In genomic region chr10:78661198-78661597, GRCm38 (mm10) we compare ENCODE assay signal across 20 mouse cellular contexts. TPM values are rescaled to one million over a fixed set of nuclear protein-coding genes. Genes with fewer than 3 reads are reported as not detected.
DNase-seq lines count a peak whose midpoint lies in the region; ATAC-seq and TF ChIP-seq lines count a peak whose summit lies in the region.
"Had no signal": no experiment of that assay in that cellular context is flagged by ENCODE, and none has a peak within 500 bp of the region (broad histone marks: within the 10 kb centered on the region; RNA-seq: fewer than 3 reads in every experiment).

No protein-coding gene starts in this region.

- H3K4me2 ChIP-seq in lung, embryonic 16.5 days (ENCODE audit: low read depth, low read length): no peak overlapping the region
- no peak overlapping the region for H3K4me2 ChIP-seq in lung, postnatal 0 days (replicated peaks; ENCODE audit: low read depth, low read length)

- TF ChIP-seq POLR2A in lung, adult 2 months (IDR thresholded peaks at IDR 0.05; ENCODE audit: borderline replicate concordance, extremely low read depth, low read depth, low read length): no peak

- H3K27me3 ChIP-seq in lung, embryonic 16.5 days (ENCODE audit: control insufficient read depth, insufficient read depth, low read depth, low read length): no peaks in the 10 kb centered on the region
- H3K27me3 ChIP-seq in lung, postnatal 0 days (replicated peaks; ENCODE audit: insufficient read depth, low read length): no peaks in the 10 kb centered on the region
- H3K27me3 ChIP-seq: Patski had no signal

- no peak for TF ChIP-seq EP300 in lung, postnatal 0 days (IDR thresholded peaks at IDR 0.05)

- peak; percentile 49; the same call in 1 of the 2 replicates for ATAC-seq in lung, embryonic 16.5 days (ENCODE audit: low read depth)
- ATAC-seq in lung, postnatal 0 days: peak; percentile 69
- ATAC-seq: activated CD4-positive, CD25-positive, alpha-beta regulatory T cell, adult 4 months; CD4-positive, CD25-positive, alpha-beta regulatory T cell, adult 4 months; Patski had no signal

- H3K4me1 ChIP-seq in lung, embryonic 16.5 days (replicated peaks; ENCODE audit: control insufficient read depth, insufficient read depth, low read length): no peaks in the 10 kb centered on the region
- no peaks in the 10 kb centered on the region for H3K4me1 ChIP-seq in lung, adult 2 months (ENCODE audit: control insufficient read depth, insufficient read depth, low read length)
- no peaks in the 10 kb centered on the region for H3K4me1 ChIP-seq in lung, postnatal 0 days (ENCODE audit: insufficient read depth, low read depth, low read length)

- 60% methylated on average over 1 of the region's 1 CpGs for WGBS in lung, embryonic 16.5 days
- 53% methylated on average over 1 of the region's 1 CpGs for WGBS in lung, adult 2 months
- 50% methylated on average over 1 of the region's 1 CpGs for WGBS in lung, postnatal 0 days

- H3K9me3 ChIP-seq in lung, embryonic 16.5 days (ENCODE audit: control insufficient read depth, low read length): no peaks in the 10 kb centered on the region
- H3K9me3 ChIP-seq in lung, postnatal 0 days (ENCODE audit: low read length): no peaks in the 10 kb centered on the region
- H3K9me3 ChIP-seq: G1E had no signal

- no peak for TF ChIP-seq CTCF in lung, adult 2 months (IDR thresholded peaks at IDR 0.05; ENCODE audit: insufficient read depth, low read length)
- TF ChIP-seq CTCF in lung, postnatal 0 days (IDR thresholded peaks at IDR 0.05): no peak

- no peak overlapping the region for H3K4me3 ChIP-seq in lung, embryonic 16.5 days (ENCODE audit: low read length)
- no peak overlapping the region for H3K4me3 ChIP-seq in lung, adult 2 months (replicated peaks; ENCODE audit: extremely low read depth, low read depth, low read length)
- no peak overlapping the region for H3K4me3 ChIP-seq in lung, postnatal 0 days (ENCODE audit: low read depth, low read length)

- H3K27ac ChIP-seq in lung, embryonic 16.5 days (ENCODE audit: low read length): no peak overlapping the region
- H3K27ac ChIP-seq in lung, postnatal 0 days (ENCODE audit: low read length): no peak overlapping the region

- H3K36me3 ChIP-seq in lung, embryonic 16.5 days (ENCODE audit: control insufficient read depth, insufficient read depth, low read length): no peaks in the 10 kb centered on the region
- no peaks in the 10 kb centered on the region for H3K36me3 ChIP-seq in lung, postnatal 0 days (ENCODE audit: insufficient read depth, low read length)
- H3K36me3 ChIP-seq: G1E had no signal

- DNase-seq in lung, adult 2 months: no peak
- DNase-seq in lung, postnatal 0 days (ENCODE audit: low spot score): peak; percentile 59
- DNase-seq in lung, postnatal 25 days (ENCODE audit: low spot score): no peak
- DNase-seq: adrenal gland, adult 2 months; adrenal gland, adult 8-10 months; adrenal gland, postnatal 10 days; adrenal gland, postnatal 14 days; adrenal gland, postnatal 25 days; adrenal gland, postnatal 36 days; B cell, adult 2 months; cerebellum, adult 11 months; cerebellum, adult 11-12 months; cerebellum, adult 18-20 months had no signal

- no peak overlapping the region for H3K9ac ChIP-seq in lung, embryonic 16.5 days (ENCODE audit: low read length)
- H3K9ac ChIP-seq in lung, postnatal 0 days (replicated peaks; ENCODE audit: low read depth): no peak overlapping the region

RNA-seq across cellular contexts. Expression of gene Olfr1357, which starts 43.3 kb away (rescaled TPM):
- not detected in 2 replicates for polyA plus RNA-seq in lung, embryonic 16.5 days (2015; fragmentation: Nextera tagmentation; extraction: Ambion mirVana)
- polyA plus RNA-seq in lung, adult 2 months (2012; rRNA removed): not detected in 2 replicates
- polyA plus RNA-seq in lung, postnatal 0 days (2015; fragmentation: Nextera tagmentation; extraction: Ambion mirVana): not detected in 2 replicates
- polyA plus RNA-seq: activated CD4-positive, CD25-positive, alpha-beta regulatory T cell, adult 4 months; adrenal gland, adult 2 months; brain, embryonic 14.5 days; C2C12; CD4-positive, CD25-positive, alpha-beta regulatory T cell, adult 4 months; G1E; Patski had no signal

RNA-seq across cellular contexts. Expression of gene Casp14, which starts 56.9 kb away (rescaled TPM):
- 0.21 TPM in 1 of 2 replicates, not detected in the other for polyA plus RNA-seq in lung, embryonic 16.5 days (2015; fragmentation: Nextera tagmentation; extraction: Ambion mirVana)
- 0.05 and 3.6 TPM in 2 replicates for polyA plus RNA-seq in lung, adult 2 months (2012; rRNA removed)
- not detected in 2 replicates for polyA plus RNA-seq in lung, postnatal 0 days (2015; fragmentation: Nextera tagmentation; extraction: Ambion mirVana)
- polyA plus RNA-seq: activated CD4-positive, CD25-positive, alpha-beta regulatory T cell, adult 4 months; adrenal gland, adult 2 months; C2C12; CD4-positive, CD25-positive, alpha-beta regulatory T cell, adult 4 months; G1E had no signal
